Mouse (Mus musculus): ENCODE measurements around the gene Rilpl1. TPM values are rescaled to one million over a fixed set of nuclear protein-coding genes. Genes with fewer than 3 reads are reported as not detected.
A peak's percentile ranks its signal among the peaks of the same experiment; 100 is the strongest.

The Rilpl1 gene
- polyA plus RNA-seq (2011; ENCODE audit: insufficient read length, low read depth, missing spikeins): 19.8 and 23.2 TPM in 2 replicates

DNA sequence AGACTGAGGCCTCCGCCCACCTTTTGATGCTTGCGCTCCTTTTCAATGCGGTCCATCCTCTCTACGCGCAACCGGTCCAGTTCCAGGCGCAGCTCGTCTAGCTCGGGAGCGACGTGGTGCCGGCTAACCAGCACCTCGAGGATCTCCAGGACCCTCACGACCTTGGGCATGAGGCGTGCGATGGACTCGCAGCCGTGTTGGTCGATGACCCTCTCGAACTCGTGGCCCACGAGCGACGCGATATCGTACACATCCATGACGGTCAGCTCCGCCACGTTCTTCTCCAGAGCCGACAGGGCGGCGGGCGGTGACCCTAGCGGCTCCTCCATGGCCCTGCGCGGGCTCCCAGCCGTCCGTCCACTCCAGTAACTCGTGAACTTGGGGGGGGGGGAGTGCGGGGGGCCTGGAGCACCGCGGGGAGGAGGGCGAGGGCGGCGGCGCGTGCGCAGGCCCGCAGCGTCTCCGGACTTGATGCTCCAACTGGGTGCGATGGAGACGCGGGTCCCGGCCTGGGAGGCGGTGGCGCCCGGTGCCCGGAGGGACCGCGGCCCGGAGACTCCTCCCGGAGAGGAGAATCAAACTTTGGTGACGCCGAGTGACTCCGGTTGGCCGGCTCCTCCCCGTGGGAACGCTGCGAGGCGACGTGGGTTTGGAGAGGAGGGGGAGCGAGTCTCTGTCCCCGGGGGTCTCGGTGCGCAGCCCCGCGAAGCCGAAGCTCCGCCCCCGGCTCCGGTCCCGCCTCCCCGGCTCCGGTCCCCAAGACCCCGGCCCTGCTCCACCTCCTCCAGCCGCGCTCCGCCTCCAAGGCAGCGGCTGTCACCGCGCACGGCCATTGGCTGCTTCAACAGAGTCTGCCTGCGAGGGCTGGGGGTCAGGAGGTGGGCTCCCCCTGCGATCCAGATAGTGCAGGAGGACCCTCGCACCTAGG is at the start of gene Rilpl1:
Gene Rilpl1 (minus strand): TSS at position 737 of the 928 bp plus-strand sequence.
- Histone ChIP-seq H3K27ac (ENCODE audit: insufficient read depth, low read length) (peak within 1 kb of the TSS; percentile 49; the same call in 1 of the 2 replicates), H3K4me1 (ENCODE audit: control insufficient read depth, insufficient read depth, low read length) (no peaks in the 10 kb centered on the region), H3K4me3 (ENCODE audit: insufficient read depth, low read length) (peak within 1 kb of the TSS; percentile 83)
- no peak for TF ChIP-seq CTCF (IDR thresholded peaks at IDR 0.05; ENCODE audit: borderline replicate concordance, insufficient read depth, low read length)
- TF ChIP-seq POLR2A (IDR thresholded peaks at IDR 0.05; ENCODE audit: low read depth, low read length): peak; percentile 82

DNA sequence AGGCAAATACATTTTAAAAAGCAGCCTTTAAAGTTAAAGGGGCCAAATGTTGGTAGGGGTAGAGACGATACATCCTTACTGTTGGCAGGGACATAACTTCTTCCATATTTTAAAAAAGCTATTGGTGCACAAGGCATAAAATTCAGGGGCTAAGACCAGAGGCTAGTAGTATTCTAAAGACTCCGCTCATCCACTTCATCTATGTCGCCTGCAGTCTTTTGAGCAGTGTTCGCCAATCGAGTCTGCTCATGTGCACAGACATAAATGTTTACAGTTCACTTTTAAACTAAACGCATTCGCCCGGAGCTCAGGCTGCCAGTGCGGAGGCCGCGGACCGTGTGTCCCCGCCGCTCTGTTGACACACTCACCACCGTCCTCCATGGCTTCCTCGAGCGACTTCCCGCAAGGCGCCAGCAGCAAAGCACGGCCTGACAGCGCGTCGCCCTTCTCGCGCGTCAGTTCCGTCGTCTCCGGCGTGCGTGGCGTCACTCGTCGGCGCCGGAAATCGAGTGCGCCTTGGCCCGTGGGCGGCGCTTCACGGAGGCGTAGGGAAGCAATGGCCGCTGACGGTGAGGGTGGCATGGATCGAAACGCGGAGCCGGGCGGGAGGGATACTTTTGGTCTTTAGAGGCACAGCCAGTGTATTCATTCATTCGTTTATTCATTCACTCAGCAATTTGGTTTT is 47.6 kb upstream of the Rilpl1 start, which contains the start of the genes Eif2b1 and Gtf2h3:
Gene Eif2b1 (minus strand): TSS at position 499 of the 685 bp plus-strand sequence.
Gene Gtf2h3 (plus strand): TSS at position 508 of the 685 bp plus-strand sequence.
- Histone ChIP-seq H3K27ac (ENCODE audit: insufficient read depth, low read length) (no peak within 1 kb of the TSS), H3K4me1 (ENCODE audit: control insufficient read depth, insufficient read depth, low read length) (no peaks in the 10 kb centered on the region), H3K4me3 (ENCODE audit: insufficient read depth, low read length) (peak within 1 kb of the TSS; percentile 86)
- no peak for TF ChIP-seq CTCF (IDR thresholded peaks at IDR 0.05; ENCODE audit: borderline replicate concordance, insufficient read depth, low read length)
- TF ChIP-seq POLR2A (IDR thresholded peaks at IDR 0.05; ENCODE audit: low read depth, low read length): peak; percentile 93

DNA sequence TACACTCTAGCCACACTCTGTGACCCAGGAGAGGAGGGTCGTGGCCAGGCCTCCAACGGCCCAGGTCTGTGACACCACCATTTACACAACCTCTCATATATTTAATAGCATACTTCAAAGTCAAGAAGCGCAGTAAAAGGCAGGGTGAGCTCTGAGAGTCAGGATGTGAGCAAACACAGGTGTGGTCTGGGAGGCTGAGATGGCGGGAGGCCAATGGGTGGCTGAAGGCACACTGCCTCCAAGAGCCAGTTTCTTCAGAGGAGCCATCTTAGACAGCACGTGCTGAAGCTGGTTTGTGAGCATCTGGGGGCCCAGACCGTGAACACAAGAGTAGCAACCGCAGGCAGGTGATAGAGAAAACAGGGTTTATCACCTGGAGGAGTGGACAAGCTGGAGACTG is 44.3 kb upstream of the Rilpl1 start:
- H3K4me3 ChIP-seq (ENCODE audit: insufficient read depth, low read length): no peak overlapping the region
- no peaks in the 10 kb centered on the region for H3K4me1 ChIP-seq (ENCODE audit: control insufficient read depth, insufficient read depth, low read length)
- no peak for TF ChIP-seq POLR2A (IDR thresholded peaks at IDR 0.05; ENCODE audit: low read depth, low read length)
- TF ChIP-seq CTCF (IDR thresholded peaks at IDR 0.05; ENCODE audit: borderline replicate concordance, insufficient read depth, low read length): no peak
- H3K27ac ChIP-seq (ENCODE audit: insufficient read depth, low read length): no peak overlapping the region

- no peaks in the 10 kb centered on the region for H3K4me1 ChIP-seq (ENCODE audit: control insufficient read depth, insufficient read depth, low read length)
- TF ChIP-seq CTCF (IDR thresholded peaks at IDR 0.05; ENCODE audit: borderline replicate concordance, insufficient read depth, low read length) (no peak), POLR2A (IDR thresholded peaks at IDR 0.05; ENCODE audit: low read depth, low read length) (no peak)
- no peak overlapping the region for H3K27ac ChIP-seq (ENCODE audit: insufficient read depth, low read length)
- no peak overlapping the region for H3K4me3 ChIP-seq (ENCODE audit: insufficient read depth, low read length)
Observed at GRCm38 (mm10) chr5:124571068-124571467, 39.9 kb upstream of the Rilpl1 start.

- no peak overlapping the region for H3K4me3 ChIP-seq (ENCODE audit: insufficient read depth, low read length)
- H3K27ac ChIP-seq (ENCODE audit: insufficient read depth, low read length): no peak overlapping the region
- TF ChIP-seq CTCF (IDR thresholded peaks at IDR 0.05; ENCODE audit: borderline replicate concordance, insufficient read depth, low read length) (no peak), POLR2A (IDR thresholded peaks at IDR 0.05; ENCODE audit: low read depth, low read length) (no peak)
Observed at GRCm38 (mm10) chr5:124555145-124555544, 24.0 kb upstream of the Rilpl1 start.

GRCm38 (mm10) chr5:124553607-124554006 is 22.4 kb upstream of the Rilpl1 start:
- H3K27ac ChIP-seq (ENCODE audit: insufficient read depth, low read length): no peak overlapping the region
- no peaks in the 10 kb centered on the region for H3K4me1 ChIP-seq (ENCODE audit: control insufficient read depth, insufficient read depth, low read length)
- TF ChIP-seq CTCF (IDR thresholded peaks at IDR 0.05; ENCODE audit: borderline replicate concordance, insufficient read depth, low read length) (no peak), POLR2A (IDR thresholded peaks at IDR 0.05; ENCODE audit: low read depth, low read length) (no peak)
- H3K4me3 ChIP-seq (ENCODE audit: insufficient read depth, low read length): peak overlapping the region; percentile 73

More at GRCm38 (mm10) chr5:124555145-124555544, 24.0 kb upstream of the Rilpl1 start:
- no peaks in the 10 kb centered on the region for H3K4me1 ChIP-seq (ENCODE audit: control insufficient read depth, insufficient read depth, low read length)

DNA sequence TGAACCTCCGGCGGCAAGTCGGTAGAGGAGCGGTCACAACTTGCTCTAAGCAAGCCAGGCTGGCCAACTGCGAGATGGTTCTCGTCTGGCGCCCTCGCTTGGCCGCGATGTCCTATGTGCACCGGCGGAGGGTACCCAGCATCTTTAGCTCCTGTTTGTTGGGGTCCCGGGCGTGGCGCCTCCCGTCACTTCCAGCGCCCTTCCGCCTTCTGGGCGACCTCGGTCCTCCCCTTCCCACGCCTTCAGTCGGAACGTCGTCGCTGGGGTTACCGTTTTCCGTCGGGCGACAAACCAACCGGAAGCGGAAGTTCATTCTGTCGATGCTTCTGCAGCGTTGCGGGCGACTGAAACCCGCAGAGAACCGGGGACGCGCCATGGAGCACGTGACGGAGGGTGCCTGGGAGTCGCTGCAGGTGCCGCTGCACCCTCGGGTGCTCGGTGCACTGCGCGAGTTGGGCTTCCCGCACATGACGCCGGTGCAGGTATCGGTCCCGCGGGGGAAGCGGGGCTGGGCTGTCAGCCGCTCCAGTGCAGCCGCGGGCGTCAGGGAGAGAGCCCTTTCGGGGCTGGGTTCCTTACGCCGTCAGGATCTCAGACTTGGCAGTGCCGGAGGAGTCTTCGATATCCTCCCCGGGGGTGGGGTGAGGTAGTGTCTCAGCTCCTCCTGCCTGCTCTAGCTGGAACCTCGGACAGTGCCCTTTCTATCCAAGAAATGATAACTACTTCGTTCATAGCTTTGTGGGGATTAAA is 21.5 kb upstream of the Rilpl1 start, which contains the start of gene Ddx55:
Gene Ddx55 (plus strand): TSS at position 307 of the 750 bp plus-strand sequence.
- peak within 1 kb of the TSS; percentile 63 for H3K27ac ChIP-seq (ENCODE audit: insufficient read depth, low read length)
- peak; percentile 81 for TF ChIP-seq POLR2A (IDR thresholded peaks at IDR 0.05; ENCODE audit: low read depth, low read length)
- peak; percentile 39; the same call in 1 of the 2 replicates for TF ChIP-seq CTCF (IDR thresholded peaks at IDR 0.05; ENCODE audit: borderline replicate concordance, insufficient read depth, low read length)
- H3K4me3 ChIP-seq (ENCODE audit: insufficient read depth, low read length): peak within 1 kb of the TSS; percentile 73
- no peaks in the 10 kb centered on the region for H3K4me1 ChIP-seq (ENCODE audit: control insufficient read depth, insufficient read depth, low read length)

- TF ChIP-seq CTCF (IDR thresholded peaks at IDR 0.05; ENCODE audit: borderline replicate concordance, insufficient read depth, low read length) (no peak), POLR2A (IDR thresholded peaks at IDR 0.05; ENCODE audit: low read depth, low read length) (0 out of 2 replicates have a peak, but pooled peaks have one; percentile 2)
- Histone ChIP-seq H3K4me3 (ENCODE audit: insufficient read depth, low read length) (peak overlapping the region; percentile 73), H3K27ac (ENCODE audit: insufficient read depth, low read length) (peak overlapping the region; percentile 63), H3K4me1 (ENCODE audit: control insufficient read depth, insufficient read depth, low read length) (no peaks in the 10 kb centered on the region)
Observed at GRCm38 (mm10) chr5:124552094-124552472, 20.9 kb upstream of the Rilpl1 start.

Data from embryonic fibroblast, embryonic 13.5 days (primary cell).